Mouse (Mus musculus) heart, embryonic 14.5 days (tissue): ENCODE results near the gene Rhbdd1. TPM values are rescaled to one million over a fixed set of nuclear protein-coding genes. Genes with fewer than 3 reads are reported as not detected.

Experiments used
- ATAC-seq: fragments of 200-750 bp; cut with Nextera tagmentation; 2 replicates; pipeline ENCODE4 v1.8.0; 2017; ENCODE audit warnings: low read depth, moderate TSS enrichment; ENCODE audit not compliant: insufficient number of reproducible peaks, insufficient read depth, low FRiP score
- H3K27ac ChIP-seq, 2 experiments: fragments of 200-500 bp in 1 of 2; fragments of 300-500 bp in 1 of 2; sonication (generic) in 1 of 2; replicated peaks in 1 of 2; 2 replicates each; pipeline ENCODE4 v1.5.1; 2012 to 2014; ENCODE audit warnings: low read depth in 2 of 2, low read length in 2 of 2, control low read depth in 1 of 2, mild to moderate bottlenecking in 1 of 2, mixed read lengths in 1 of 2; ENCODE audit not compliant: control insufficient read depth in 1 of 2, insufficient read depth in 1 of 2
- H3K27me3 ChIP-seq: fragments of 300-500 bp; sonication (generic); 2 replicates; pipeline ENCODE4 v1.6.1; 2014; ENCODE audit warnings: mild to moderate bottlenecking, low read length, control low read depth; ENCODE audit not compliant: control insufficient read depth, insufficient read depth
- H3K36me3 ChIP-seq: fragments of 300-500 bp; sonication (generic); 2 replicates; pipeline ENCODE4 v1.6.1; 2014; ENCODE audit warnings: mild to moderate bottlenecking, control low read depth, low read length, mixed read lengths; ENCODE audit not compliant: control insufficient read depth, insufficient read depth
- H3K4me1 ChIP-seq, 2 experiments: fragments of 200-500 bp in 1 of 2; fragments of 300-500 bp in 1 of 2; sonication (generic) in 1 of 2; 2 replicates each; pipeline ENCODE4 v1.6.1; 2012 to 2014; ENCODE audit warnings: low read length in 2 of 2, control low read depth in 1 of 2, mixed read lengths in 1 of 2; ENCODE audit not compliant: control insufficient read depth in 2 of 2, insufficient read depth in 2 of 2
- H3K4me2 ChIP-seq: fragments of 300-500 bp; sonication (generic); 2 replicates; pipeline ENCODE4 v1.6.1; 2014; ENCODE audit warnings: mild to moderate bottlenecking, low read length
- H3K4me3 ChIP-seq, 2 experiments: fragments of 200-500 bp in 1 of 2; fragments of 300-500 bp in 1 of 2; sonication (generic) in 1 of 2; 2 replicates each; pipeline ENCODE4 v1.5.1; 2012 to 2014; ENCODE audit warnings: low read length in 2 of 2, mild to moderate bottlenecking in 2 of 2, control low read depth in 1 of 2, low read depth in 1 of 2, moderate library complexity in 1 of 2; ENCODE audit not compliant: control insufficient read depth in 1 of 2, insufficient read depth in 1 of 2
- H3K9ac ChIP-seq: fragments of 300-500 bp; sonication (generic); 2 replicates; pipeline ENCODE4 v1.6.1; 2014; ENCODE audit warnings: mild to moderate bottlenecking, low read length
- H3K9me3 ChIP-seq: fragments of 300-500 bp; sonication (generic); 2 replicates; pipeline ENCODE4 v1.6.1; 2016; ENCODE audit warnings: low read length, control low read depth; ENCODE audit not compliant: control insufficient read depth
- WGBS: fragments of 180-500 bp; shearing (Covaris S2); extraction: QIAGEN DNeasy Blood & Tissue Kit; methylation state at CpG from one replicate; pipeline ENCODE4 v1.1.7; 2014; 5-methylcytosine and 5-hydroxymethylcytosine counted together
- polyA plus RNA-seq: library from polyadenylated mRNA; unstranded; fragments of >200 nt; fragmentation: Nextera tagmentation; extraction: Ambion mirVana; gene quantifications from 2 replicates; pipeline ENCODE4 v1.2.1, GENCODE M21; 2014

Rhbdd1 gene
- polyA plus RNA-seq, 1 experiment from 2014 or later: 7.0 TPM

DNA sequence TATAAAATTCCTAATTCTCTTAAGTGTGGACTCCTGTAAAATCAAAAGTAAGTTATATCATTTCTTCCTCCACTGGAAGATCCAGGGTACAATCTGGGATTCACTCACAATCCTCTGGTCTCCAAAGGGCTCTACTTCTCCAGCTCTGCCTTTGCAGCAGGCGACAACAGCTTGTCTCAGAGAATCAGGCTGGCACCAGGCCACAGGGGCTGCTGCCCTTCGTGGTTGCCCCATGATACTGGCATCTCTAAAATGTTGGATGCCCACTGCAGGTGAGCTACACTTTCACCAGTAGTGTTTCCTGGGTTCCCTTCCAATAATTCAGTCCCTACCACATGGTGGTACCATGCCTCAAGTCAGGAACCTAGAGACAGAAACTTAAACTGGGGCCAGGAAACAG is 67.9 kb downstream of the Rhbdd1 start:
- Histone ChIP-seq H3K27me3 (no peaks in the 10 kb centered on the region), H3K4me1 (peaks cover 4 to 7% of the 10 kb centered on the region in 2 experiments), H3K4me3 (no peak overlapping the region), H3K27ac (no peak overlapping the region), H3K9me3 (0 out of 2 replicates have a peak, but pooled peaks cover 3% of the 10 kb centered on the region), H3K4me2 (no peak overlapping the region), H3K9ac (no peak overlapping the region), H3K36me3 (no peaks in the 10 kb centered on the region)
- 77% methylated on average over 2 of the region's 2 CpGs for WGBS
- no peak for ATAC-seq

- H3K4me1 ChIP-seq: peaks cover 4 to 7% of the 10 kb centered on the region in 2 experiments
- ATAC-seq: no peak
- 50% methylated on average over 9 of the region's 9 CpGs for WGBS
- 0 out of 2 replicates have a peak, but pooled peaks cover 3% of the 10 kb centered on the region for H3K9me3 ChIP-seq
- no peaks in the 10 kb centered on the region for H3K27me3 ChIP-seq
- H3K4me3 ChIP-seq: no peak overlapping the region
- no peak overlapping the region for H3K27ac ChIP-seq
- no peak overlapping the region for H3K4me2 ChIP-seq
- H3K36me3 ChIP-seq: no peaks in the 10 kb centered on the region
- H3K9ac ChIP-seq: no peak overlapping the region
These were observed 68.8 kb downstream of the Rhbdd1 start for GRCm38 (mm10) chr1:82385054-82385453.

GRCm38 (mm10) chr1:82385827-82386230 is 69.6 kb downstream of the Rhbdd1 start:
- H3K4me2 ChIP-seq: no peak overlapping the region
- no peak for ATAC-seq
- H3K9ac ChIP-seq: no peak overlapping the region
- 0 out of 2 replicates have a peak, but pooled peaks cover 3% of the 10 kb centered on the region for H3K9me3 ChIP-seq
- no peaks in the 10 kb centered on the region for H3K27me3 ChIP-seq
- WGBS: 32% methylated on average over 4 of the region's 4 CpGs
- peaks cover 4 to 7% of the 10 kb centered on the region in 2 experiments for H3K4me1 ChIP-seq
- no peak overlapping the region for H3K27ac ChIP-seq
- H3K36me3 ChIP-seq: no peaks in the 10 kb centered on the region
- no peak overlapping the region for H3K4me3 ChIP-seq

- no peaks in the 10 kb centered on the region for H3K36me3 ChIP-seq
- no peak overlapping the region for H3K4me3 ChIP-seq
- no peak for ATAC-seq
- 0 out of 2 replicates have a peak, but pooled peaks cover 3% of the 10 kb centered on the region for H3K9me3 ChIP-seq
- H3K4me1 ChIP-seq: peaks cover 4 to 7% of the 10 kb centered on the region in 2 experiments
- H3K4me2 ChIP-seq: no peak overlapping the region
- H3K27me3 ChIP-seq: no peaks in the 10 kb centered on the region
- WGBS: 85% methylated on average over 6 of the region's 6 CpGs
- H3K27ac ChIP-seq: no peak overlapping the region
- no peak overlapping the region for H3K9ac ChIP-seq
These were observed 70.8 kb downstream of the Rhbdd1 start for GRCm38 (mm10) chr1:82386814-82387771.

GRCm38 (mm10) chr1:82389371-82389770 is 73.1 kb downstream of the Rhbdd1 start:
- Histone ChIP-seq H3K4me1 (peaks cover 4 to 7% of the 10 kb centered on the region in 2 experiments), H3K27ac (no peak overlapping the region), H3K27me3 (no peaks in the 10 kb centered on the region), H3K4me2 (peak overlapping the region; percentile 1; the same call in 1 of the 2 replicates), H3K9me3 (no peaks in the 10 kb centered on the region), H3K9ac (no peak overlapping the region), H3K4me3 (no peak overlapping the region), H3K36me3 (no peaks in the 10 kb centered on the region)
- ATAC-seq: no peak
- whole genome bisulfite sequencing: 27% methylated on average over 7 of the region's 7 CpGs

DNA sequence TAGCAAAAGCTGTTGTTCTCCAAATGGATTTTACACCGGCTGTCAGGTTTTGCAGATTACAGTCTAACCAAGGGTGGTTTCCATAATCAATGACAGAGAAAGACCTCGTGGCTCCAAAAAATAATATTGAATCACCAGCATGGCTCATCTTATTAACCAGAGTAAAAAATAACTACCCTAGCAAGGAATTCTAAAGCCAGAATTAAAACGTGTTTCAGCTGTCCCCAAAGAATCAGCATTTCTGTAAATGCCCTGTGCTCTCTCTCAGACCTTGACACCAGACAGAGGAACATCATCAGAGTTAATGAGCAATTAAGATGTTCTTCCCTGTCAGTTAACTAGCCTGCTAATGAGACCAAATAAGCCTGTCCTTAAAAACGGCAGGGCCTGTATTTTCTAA is 79.1 kb downstream of the Rhbdd1 start:
- H3K4me2 ChIP-seq: no peak overlapping the region
- no peak overlapping the region for H3K9ac ChIP-seq
- ATAC-seq: no peak
- H3K4me3 ChIP-seq: no peak overlapping the region
- H3K4me1 ChIP-seq: no peaks in the 10 kb centered on the region
- H3K9me3 ChIP-seq: no peaks in the 10 kb centered on the region
- WGBS: 75% methylated on average over 4 of the region's 4 CpGs
- no peak overlapping the region for H3K27ac ChIP-seq
- H3K36me3 ChIP-seq: no peaks in the 10 kb centered on the region
- no peaks in the 10 kb centered on the region for H3K27me3 ChIP-seq

DNA sequence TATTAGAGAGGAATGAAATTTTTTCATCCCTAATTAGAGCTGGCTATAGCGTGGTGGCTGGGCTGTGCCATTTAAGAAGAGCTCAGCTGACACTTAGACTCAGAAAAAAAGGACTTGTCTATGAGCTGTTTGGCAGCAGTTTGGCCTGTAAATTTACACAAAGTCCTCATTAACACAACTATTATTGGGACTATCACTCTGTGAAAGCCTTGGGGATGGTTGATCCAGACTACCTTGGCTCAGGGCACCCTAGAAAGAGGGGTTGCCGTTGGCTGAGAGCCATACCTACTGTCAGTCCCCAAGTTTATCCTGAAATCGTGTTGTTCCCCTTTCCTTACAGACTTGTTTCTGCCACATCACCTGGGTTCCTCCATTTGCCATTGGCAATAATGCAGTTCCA is 91.5 kb downstream of the Rhbdd1 start:
- Histone ChIP-seq H3K9ac (no peak overlapping the region), H3K27ac (no peak overlapping the region), H3K27me3 (no peaks in the 10 kb centered on the region), H3K4me3 (no peak overlapping the region), H3K4me1 (peaks cover 13% of the 10 kb centered on the region in 2 experiments), H3K4me2 (no peak overlapping the region), H3K9me3 (no peaks in the 10 kb centered on the region), H3K36me3 (no peaks in the 10 kb centered on the region)
- no peak for ATAC-seq
- WGBS: 81% methylated on average over 3 of the region's 3 CpGs
